Mouse (Mus musculus) spleen, adult 10 weeks (tissue): ENCODE measurements around the gene Ccdc6. TPM values are rescaled to one million over a fixed set of nuclear protein-coding genes. Genes with fewer than 3 reads are reported as not detected.

Source experiments
- polyA plus RNA-seq: library from polyadenylated mRNA; stranded (reverse); fragments of 350-450 nt; fragmentation: Illumina TruSeq; extraction: RNeasy Lipid Tissue Mini Kit (QIAGEN cat#74804); gene quantifications from one replicate; pipeline ENCODE4 v1.2.3, GENCODE M21; 2015; ENCODE audit warnings: low replicate concordance; ENCODE audit not compliant: insufficient read depth

The Ccdc6 gene
- polyA plus RNA-seq: 30.7 TPM

DNA sequence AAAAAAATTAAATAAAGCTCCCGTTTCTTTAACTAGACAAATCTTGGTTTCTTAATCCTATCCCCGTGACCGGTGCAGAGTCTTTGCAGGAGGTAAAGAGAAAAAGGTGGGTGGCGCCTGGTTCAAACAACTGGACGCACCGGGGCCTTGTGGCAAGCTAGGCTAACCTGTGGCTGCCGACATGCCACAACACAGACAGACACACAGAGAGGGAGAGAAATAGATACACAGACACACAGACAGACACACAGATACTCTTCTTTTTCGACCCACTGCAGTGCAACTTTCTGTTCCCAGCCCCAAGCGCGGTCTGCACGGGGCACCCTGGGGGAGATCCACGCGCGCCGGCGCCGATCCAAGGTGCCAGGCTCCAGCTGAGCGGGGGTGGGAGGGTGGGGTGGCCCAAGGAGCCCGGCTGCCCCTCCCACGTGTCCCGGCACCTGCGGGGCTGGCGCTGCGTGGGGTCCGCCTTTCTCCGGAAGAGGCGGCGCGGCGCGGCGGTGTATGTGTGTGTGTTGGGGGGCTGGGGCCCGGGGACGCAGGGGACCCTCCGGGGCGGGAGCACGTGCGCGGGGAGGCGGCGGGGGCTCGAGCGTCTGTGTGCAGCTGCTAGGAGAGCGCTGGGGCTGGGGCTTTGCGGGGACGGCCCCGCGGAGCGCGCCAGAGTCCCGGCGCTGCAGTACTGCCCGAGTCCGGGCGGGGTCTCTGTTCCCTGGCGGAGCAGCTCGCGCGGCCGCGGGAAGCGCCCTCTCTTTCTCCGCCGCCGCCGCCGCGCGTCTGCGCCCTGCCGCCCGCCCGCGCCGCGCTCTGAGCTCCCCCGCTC, at the start of gene Ccdc6:
Gene Ccdc6 (plus strand): TSS at position 756 of the 823 bp plus-strand sequence.

DNA sequence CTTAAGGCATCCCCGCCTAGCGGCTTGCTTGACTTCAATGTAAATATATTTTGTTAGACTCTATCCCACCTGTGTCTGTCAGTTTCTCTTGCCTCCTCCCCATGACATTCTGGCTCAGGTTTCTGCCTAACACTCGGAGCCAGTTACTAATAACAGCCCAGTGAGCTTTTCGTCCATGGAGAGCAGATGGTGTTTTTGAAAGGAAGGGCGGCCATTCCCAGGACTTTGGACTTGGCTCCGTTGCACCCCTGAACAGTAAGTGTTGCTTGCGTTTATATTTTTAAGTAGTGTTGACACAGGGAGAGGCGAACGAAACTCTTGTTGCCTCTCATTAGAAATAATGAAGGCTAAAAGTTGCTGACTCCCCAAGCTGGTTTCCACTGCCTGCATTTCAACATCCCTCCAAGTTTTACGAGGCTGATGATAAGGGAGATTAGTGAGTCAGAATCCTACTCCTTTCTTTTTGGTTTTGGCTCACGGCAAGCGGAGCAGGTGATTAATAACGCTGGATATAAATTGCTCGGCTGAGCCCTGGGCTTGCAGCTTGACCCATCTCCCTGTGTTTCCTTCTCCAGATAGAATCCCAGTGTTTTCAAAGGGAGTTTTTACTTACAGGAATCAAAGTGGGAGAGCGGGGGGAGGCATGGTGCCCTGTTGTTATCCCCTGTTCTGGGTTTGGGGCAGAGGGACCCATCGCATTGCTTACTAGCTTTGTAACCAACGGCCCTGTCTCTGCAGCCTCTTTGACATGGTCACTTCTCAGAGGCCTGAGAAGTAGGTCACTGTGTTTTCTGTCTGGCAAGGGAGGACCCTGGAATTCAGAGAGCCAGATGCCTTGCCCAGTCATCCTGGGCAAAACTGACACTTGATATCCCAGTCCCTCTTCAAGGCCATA, 107.8 kb downstream of the Ccdc6 start, which contains the start of gene Mrln:
Gene Mrln (plus strand): TSS at position 160 of the 895 bp plus-strand sequence.

Other genes with a start within 250 kb of the Ccdc6 start
- gene Mrln, start 107.5 kb downstream of the Ccdc6 start, polyA plus RNA-seq: not detected
- 18.4 TPM for gene Slc16a9, start 148.0 kb downstream of the Ccdc6 start, polyA plus RNA-seq